Mouse (Mus musculus) lung, postnatal 4 days (tissue): ENCODE measurements around the gene Rps6kc1.
"Not testable (repeated sequence)": the region's sequence is repeated elsewhere in the genome, so short reads cannot be mapped to it uniquely, and the experiment has no call there.

Experiments used
- DNase-seq, 2 experiments: peaks; one replicate each; pipeline ENCODE4 v3.0.0; 2021

Rps6kc1 gene

GRCm38 (mm10) chr1:190911415-190912123, at the start of gene Rps6kc1:
TSS of gene Rps6kc1 (minus strand) at chr1:190911770.
- DNase-seq, result peak; percentile 86 to 88

GRCm38 (mm10) chr1:190958821-190959220, 47.3 kb upstream of the Rps6kc1 start:
- DNase-seq, result no peak

GRCm38 (mm10) chr1:190953009-190953408, 41.4 kb upstream of the Rps6kc1 start:
- DNase-seq, result peak in 1 of 2 experiments; percentile 6

GRCm38 (mm10) chr1:190951014-190951413, 39.4 kb upstream of the Rps6kc1 start:
- peak in 1 of 2 experiments; percentile 11 for DNase-seq

- DNase-seq, result no peak
Measured at GRCm38 (mm10) chr1:190948846-190949245, 37.3 kb upstream of the Rps6kc1 start.

GRCm38 (mm10) chr1:190948439-190948838, 36.9 kb upstream of the Rps6kc1 start:
- DNase-seq, result no peak

- no peak for DNase-seq
Measured at GRCm38 (mm10) chr1:190947986-190948385, 36.4 kb upstream of the Rps6kc1 start.

- DNase-seq, result peak; percentile 60 to 79
Measured at GRCm38 (mm10) chr1:190944109-190944760, 32.7 kb upstream of the Rps6kc1 start.

GRCm38 (mm10) chr1:190939803-190940202, 28.2 kb upstream of the Rps6kc1 start:
- DNase-seq, result no peak

GRCm38 (mm10) chr1:190930181-190930580, 18.6 kb upstream of the Rps6kc1 start:
- DNase-seq, result no peak

- DNase-seq, result peak in 1 of 2 experiments; percentile 63
Measured at GRCm38 (mm10) chr1:190929010-190929695, 17.6 kb upstream of the Rps6kc1 start.

GRCm38 (mm10) chr1:190928370-190929009, 16.9 kb upstream of the Rps6kc1 start:
- peak; percentile 98 to 99 for DNase-seq

GRCm38 (mm10) chr1:190927751-190928369, 16.3 kb upstream of the Rps6kc1 start:
- DNase-seq, result peak; percentile 21 to 27

GRCm38 (mm10) chr1:190927311-190927710, 15.7 kb upstream of the Rps6kc1 start:
- DNase-seq, result no peak

GRCm38 (mm10) chr1:190924812-190925211, 13.2 kb upstream of the Rps6kc1 start, which contains the start of gene Angel2:
TSS of gene Angel2 (plus strand) at chr1:190925112.
- DNase-seq, result not testable (repeated sequence)

- DNase-seq, result no peak
Measured at GRCm38 (mm10) chr1:190919725-190920469, 8.3 kb upstream of the Rps6kc1 start.

GRCm38 (mm10) chr1:190918938-190919337, 7.4 kb upstream of the Rps6kc1 start:
- no peak for DNase-seq

GRCm38 (mm10) chr1:190912623-190913022, 1.1 kb upstream of the Rps6kc1 start:
- DNase-seq, result no peak

- no peak for DNase-seq
Measured at GRCm38 (mm10) chr1:190910836-190911235, 734 bp downstream of the Rps6kc1 start.

GRCm38 (mm10) chr1:190904714-190905113, 6.9 kb downstream of the Rps6kc1 start:
- peak in 1 of 2 experiments; percentile 48 for DNase-seq

GRCm38 (mm10) chr1:190904136-190904535, 7.4 kb downstream of the Rps6kc1 start:
- DNase-seq, result no peak

- DNase-seq, result no peak
Measured at GRCm38 (mm10) chr1:190901082-190901481, 10.5 kb downstream of the Rps6kc1 start.
